Mouse (Mus musculus): Measurements from ENCODE around the gene Neurod1. TPM values are rescaled to one million over a fixed set of nuclear protein-coding genes. Genes with fewer than 3 reads are reported as not detected.

Gene Neurod1
- polyA plus RNA-seq (2012; rRNA removed): not detected in 2 replicates

- 2% methylated on average over 42 of the region's 42 CpGs for WGBS
- DNase-seq: no peak
- no peak for TF ChIP-seq CTCF (conservative IDR thresholded peaks at IDR 0.05; ENCODE audit: insufficient read depth, insufficient read length, low read depth, low read length)
- TF ChIP-seq POLR2A (IDR thresholded peaks at IDR 0.05; ENCODE audit: low read depth, low read length): no peak
- no peak within 1 kb of the TSS for H3K4me3 ChIP-seq (ENCODE audit: insufficient read depth, low read depth, low read length)
- H3K36me3 ChIP-seq (ENCODE audit: control insufficient read depth, insufficient read depth, low read length): no peaks in the 10 kb centered on the region
- 0 out of 2 replicates have a peak, but pooled peaks cover 4% of the 10 kb centered on the region for H3K4me1 ChIP-seq (ENCODE audit: control insufficient read depth, insufficient read depth, low read length)
- peaks cover 11% of the 10 kb centered on the region for H3K27me3 ChIP-seq (replicated peaks; ENCODE audit: control insufficient read depth, insufficient read depth, low read length)
- H3K27ac ChIP-seq (ENCODE audit: insufficient read depth, low read depth, low read length): no peak within 1 kb of the TSS
Measured at GRCm38 (mm10) chr2:79456575-79457349, at the start of gene Neurod1, which contains the start of gene Cerkl. TSS of gene Neurod1 (minus strand) at chr2:79456751. TSS of gene Cerkl (minus strand) at chr2:79456785.

- Histone ChIP-seq H3K27me3 (replicated peaks; ENCODE audit: control insufficient read depth, insufficient read depth, low read length) (no peaks in the 10 kb centered on the region; the same call in 1 of the 2 replicates), H3K4me3 (ENCODE audit: insufficient read depth, low read depth, low read length) (no peak overlapping the region), H3K27ac (ENCODE audit: insufficient read depth, low read depth, low read length) (no peak overlapping the region), H3K4me1 (ENCODE audit: control insufficient read depth, insufficient read depth, low read length) (no peaks in the 10 kb centered on the region), H3K36me3 (ENCODE audit: control insufficient read depth, insufficient read depth, low read length) (no peaks in the 10 kb centered on the region)
- 17% methylated on average over 10 of the region's 10 CpGs for WGBS
- peak; percentile 71 for DNase-seq
- no peak for TF ChIP-seq POLR2A (IDR thresholded peaks at IDR 0.05; ENCODE audit: low read depth, low read length)
- TF ChIP-seq CTCF (conservative IDR thresholded peaks at IDR 0.05; ENCODE audit: insufficient read depth, insufficient read length, low read depth, low read length): peak; percentile 97
Measured at GRCm38 (mm10) chr2:79498990-79499755, 42.6 kb upstream of the Neurod1 start.

GRCm38 (mm10) chr2:79485127-79485526, 28.6 kb upstream of the Neurod1 start:
- 38% methylated on average over 3 of the region's 3 CpGs for WGBS
- Histone ChIP-seq H3K36me3 (ENCODE audit: control insufficient read depth, insufficient read depth, low read length) (no peaks in the 10 kb centered on the region), H3K4me1 (ENCODE audit: control insufficient read depth, insufficient read depth, low read length) (no peaks in the 10 kb centered on the region), H3K27ac (ENCODE audit: insufficient read depth, low read depth, low read length) (no peak overlapping the region), H3K4me3 (ENCODE audit: insufficient read depth, low read depth, low read length) (no peak overlapping the region), H3K27me3 (replicated peaks; ENCODE audit: control insufficient read depth, insufficient read depth, low read length) (no peaks in the 10 kb centered on the region)
- TF ChIP-seq CTCF (conservative IDR thresholded peaks at IDR 0.05; ENCODE audit: insufficient read depth, insufficient read length, low read depth, low read length) (no peak), POLR2A (IDR thresholded peaks at IDR 0.05; ENCODE audit: low read depth, low read length) (no peak)
- DNase-seq: no peak

GRCm38 (mm10) chr2:79482511-79482910, 26.0 kb upstream of the Neurod1 start:
- H3K36me3 ChIP-seq (ENCODE audit: control insufficient read depth, insufficient read depth, low read length): no peaks in the 10 kb centered on the region
- 97% methylated on average over 2 of the region's 2 CpGs for WGBS
- H3K4me1 ChIP-seq (ENCODE audit: control insufficient read depth, insufficient read depth, low read length): no peaks in the 10 kb centered on the region
- DNase-seq: no peak
- H3K27ac ChIP-seq (ENCODE audit: insufficient read depth, low read depth, low read length): no peak overlapping the region
- H3K27me3 ChIP-seq (replicated peaks; ENCODE audit: control insufficient read depth, insufficient read depth, low read length): no peaks in the 10 kb centered on the region
- no peak overlapping the region for H3K4me3 ChIP-seq (ENCODE audit: insufficient read depth, low read depth, low read length)
- TF ChIP-seq POLR2A (IDR thresholded peaks at IDR 0.05; ENCODE audit: low read depth, low read length) (no peak), CTCF (conservative IDR thresholded peaks at IDR 0.05; ENCODE audit: insufficient read depth, insufficient read length, low read depth, low read length) (no peak)

GRCm38 (mm10) chr2:79462411-79462810, 5.9 kb upstream of the Neurod1 start:
- H3K36me3 ChIP-seq (ENCODE audit: control insufficient read depth, insufficient read depth, low read length): no peaks in the 10 kb centered on the region
- H3K27ac ChIP-seq (ENCODE audit: insufficient read depth, low read depth, low read length): no peak overlapping the region
- H3K4me3 ChIP-seq (ENCODE audit: insufficient read depth, low read depth, low read length): no peak overlapping the region
- 77% methylated on average over 4 of the region's 4 CpGs for WGBS
- DNase-seq: no peak
- H3K4me1 ChIP-seq (ENCODE audit: control insufficient read depth, insufficient read depth, low read length): no peaks in the 10 kb centered on the region
- H3K27me3 ChIP-seq (replicated peaks; ENCODE audit: control insufficient read depth, insufficient read depth, low read length): peaks cover 3% of the 10 kb centered on the region
- TF ChIP-seq POLR2A (IDR thresholded peaks at IDR 0.05; ENCODE audit: low read depth, low read length): no peak
- TF ChIP-seq CTCF (conservative IDR thresholded peaks at IDR 0.05; ENCODE audit: insufficient read depth, insufficient read length, low read depth, low read length): no peak

GRCm38 (mm10) chr2:79461861-79462260, 5.3 kb upstream of the Neurod1 start:
- no peak for DNase-seq
- no peaks in the 10 kb centered on the region for H3K4me1 ChIP-seq (ENCODE audit: control insufficient read depth, insufficient read depth, low read length)
- WGBS: 67% methylated on average over 2 of the region's 2 CpGs
- H3K27ac ChIP-seq (ENCODE audit: insufficient read depth, low read depth, low read length): no peak overlapping the region
- no peak overlapping the region for H3K4me3 ChIP-seq (ENCODE audit: insufficient read depth, low read depth, low read length)
- TF ChIP-seq POLR2A (IDR thresholded peaks at IDR 0.05; ENCODE audit: low read depth, low read length) (no peak), CTCF (conservative IDR thresholded peaks at IDR 0.05; ENCODE audit: insufficient read depth, insufficient read length, low read depth, low read length) (no peak)
- H3K27me3 ChIP-seq (replicated peaks; ENCODE audit: control insufficient read depth, insufficient read depth, low read length): peaks cover 5% of the 10 kb centered on the region
- H3K36me3 ChIP-seq (ENCODE audit: control insufficient read depth, insufficient read depth, low read length): no peaks in the 10 kb centered on the region

- Histone ChIP-seq H3K36me3 (ENCODE audit: control insufficient read depth, insufficient read depth, low read length) (no peaks in the 10 kb centered on the region), H3K4me1 (ENCODE audit: control insufficient read depth, insufficient read depth, low read length) (no peaks in the 10 kb centered on the region), H3K4me3 (ENCODE audit: insufficient read depth, low read depth, low read length) (no peak overlapping the region), H3K27ac (ENCODE audit: insufficient read depth, low read depth, low read length) (no peak overlapping the region), H3K27me3 (replicated peaks; ENCODE audit: control insufficient read depth, insufficient read depth, low read length) (peaks cover 10% of the 10 kb centered on the region)
- DNase-seq: peak; percentile 10
- TF ChIP-seq POLR2A (IDR thresholded peaks at IDR 0.05; ENCODE audit: low read depth, low read length) (no peak), CTCF (conservative IDR thresholded peaks at IDR 0.05; ENCODE audit: insufficient read depth, insufficient read length, low read depth, low read length) (no peak)
- WGBS: 0% methylated on average over 2 of the region's 2 CpGs
Measured at GRCm38 (mm10) chr2:79460586-79460985, 4.0 kb upstream of the Neurod1 start.
